Mouse (Mus musculus) forebrain, embryonic 10.5 days (tissue): ENCODE measurements around the gene Sycn. TPM values are rescaled to one million over a fixed set of nuclear protein-coding genes. Genes with fewer than 3 reads are reported as not detected.
"Not testable (repeated sequence)": the region's sequence is repeated elsewhere in the genome, so short reads cannot be mapped to it uniquely, and the experiment has no call there.

Experiments
- DNase-seq: peaks from one replicate; pipeline ENCODE4 v3.0.0-alpha.2; 2017; ENCODE audit warnings: low spot score; ENCODE audit errors: extremely low spot score
- H3K27ac ChIP-seq: fragments of 300-500 bp; sonication (generic); 2 replicates; pipeline ENCODE4 v1.5.1; 2016; ENCODE audit warnings: mild to moderate bottlenecking
- H3K27me3 ChIP-seq: fragments of 300-500 bp; sonication (generic); 2 replicates; pipeline ENCODE4 v1.6.1; 2016; ENCODE audit warnings: mild to moderate bottlenecking; ENCODE audit not compliant: poor library complexity, severe bottlenecking
- H3K36me3 ChIP-seq: fragments of 300-500 bp; sonication (generic); replicated peaks from 2 replicates; pipeline ENCODE4 v1.6.1; 2016; ENCODE audit warnings: mild to moderate bottlenecking, moderate library complexity
- H3K4me1 ChIP-seq: fragments of 300-500 bp; sonication (generic); 2 replicates; pipeline ENCODE4 v1.6.1; 2016
- H3K4me3 ChIP-seq: fragments of 300-500 bp; sonication (generic); 2 replicates; pipeline ENCODE4 v1.5.1; 2016; ENCODE audit warnings: mild to moderate bottlenecking, moderate library complexity
- H3K9me3 ChIP-seq: fragments of 300-500 bp; sonication (generic); 2 replicates; pipeline ENCODE4 v1.6.1; 2016; ENCODE audit warnings: mild to moderate bottlenecking, moderate library complexity
- WGBS: fragments of 180-500 bp; shearing (Covaris S2); methylation state at CpG from one replicate; pipeline ENCODE4 v1.1.7; 2016; 5-methylcytosine and 5-hydroxymethylcytosine counted together
- polyA plus RNA-seq: library from polyadenylated mRNA; unstranded; fragments of >200 nt; fragmentation: Nextera tagmentation; extraction: Ambion mirVana; gene quantifications from 2 replicates; pipeline ENCODE4 v1.2.1, GENCODE M21; 2016

Sycn gene
- polyA plus RNA-seq, result not detected in 2 replicates

DNA sequence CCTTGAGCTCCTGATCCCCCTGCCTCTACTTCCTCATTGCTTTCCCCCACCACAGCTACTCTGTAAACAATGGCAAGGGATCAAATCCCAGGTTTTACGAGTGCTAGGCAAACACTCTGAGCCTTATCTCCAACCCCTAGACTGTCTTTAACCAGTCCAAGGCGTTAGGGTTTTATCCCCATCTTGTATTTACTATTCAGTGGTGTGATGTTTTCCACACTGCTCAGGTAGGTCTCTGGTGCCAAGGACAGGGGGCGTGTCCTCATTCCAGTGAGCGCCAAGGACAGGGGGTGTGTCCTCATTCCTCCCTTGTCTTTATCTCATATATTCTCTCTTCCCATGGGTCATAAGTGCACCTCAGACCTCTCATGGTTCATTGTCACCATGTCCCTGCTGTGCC, at the start of gene Sycn:
Gene Sycn, plus strand, starts transcription at position 360 of the 400 bp plus-strand sequence.
- 79% methylated on average over 4 of the region's 4 CpGs for WGBS
- Histone ChIP-seq H3K9me3 (no peaks in the 10 kb centered on the region), H3K4me1 (peaks cover 20% of the 10 kb centered on the region), H3K4me3 (no peak within 1 kb of the TSS), H3K27ac (no peak within 1 kb of the TSS), H3K36me3 (no peaks in the 10 kb centered on the region), H3K27me3 (peaks cover 28% of the 10 kb centered on the region)
- no peak for DNase-seq

GRCm38 (mm10) chr7:28490903-28491302, 49.8 kb upstream of the Sycn start:
- H3K36me3 ChIP-seq, result no peaks in the 10 kb centered on the region
- DNase-seq, result no peak
- H3K4me1 ChIP-seq, result peaks cover 17% of the 10 kb centered on the region
- WGBS, result 29% methylated on average over 14 of the region's 14 CpGs
- H3K9me3 ChIP-seq, result no peaks in the 10 kb centered on the region
- H3K27ac ChIP-seq, result no peak overlapping the region
- H3K27me3 ChIP-seq, result peaks cover 31% of the 10 kb centered on the region
- H3K4me3 ChIP-seq, result peak overlapping the region; percentile 21; the same call in 1 of the 2 replicates

GRCm38 (mm10) chr7:28492310-28492709, 48.4 kb upstream of the Sycn start:
- H3K27me3 ChIP-seq, result peaks cover 21% of the 10 kb centered on the region
- H3K9me3 ChIP-seq, result no peaks in the 10 kb centered on the region; the same call in 1 of the 2 replicates
- H3K36me3 ChIP-seq, result no peaks in the 10 kb centered on the region
- WGBS, result 84% methylated on average over 8 of the region's 8 CpGs
- no peak for DNase-seq
- H3K4me1 ChIP-seq, result peaks cover 17% of the 10 kb centered on the region
- H3K27ac ChIP-seq, result no peak overlapping the region
- H3K4me3 ChIP-seq, result no peak overlapping the region

GRCm38 (mm10) chr7:28495426-28495825, 45.3 kb upstream of the Sycn start:
- WGBS, result 83% methylated on average over 11 of the region's 11 CpGs
- H3K36me3 ChIP-seq, result no peaks in the 10 kb centered on the region
- H3K27ac ChIP-seq, result no peak overlapping the region
- H3K4me3 ChIP-seq, result no peak overlapping the region
- no peak for DNase-seq
- peaks cover 2% of the 10 kb centered on the region; the same call in 1 of the 2 replicates for H3K9me3 ChIP-seq
- peaks cover 5% of the 10 kb centered on the region for H3K4me1 ChIP-seq
- no peaks in the 10 kb centered on the region for H3K27me3 ChIP-seq

- Histone ChIP-seq H3K4me1 (no peaks in the 10 kb centered on the region), H3K4me3 (no peak overlapping the region), H3K36me3 (no peaks in the 10 kb centered on the region), H3K9me3 (peaks cover 10% of the 10 kb centered on the region; the same call in 1 of the 2 replicates), H3K27me3 (no peaks in the 10 kb centered on the region), H3K27ac (no peak overlapping the region)
- DNase-seq, result no peak
- WGBS, result 10% methylated on average over 5 of the region's 5 CpGs
Observed at GRCm38 (mm10) chr7:28505585-28505984, 35.1 kb upstream of the Sycn start.

DNA sequence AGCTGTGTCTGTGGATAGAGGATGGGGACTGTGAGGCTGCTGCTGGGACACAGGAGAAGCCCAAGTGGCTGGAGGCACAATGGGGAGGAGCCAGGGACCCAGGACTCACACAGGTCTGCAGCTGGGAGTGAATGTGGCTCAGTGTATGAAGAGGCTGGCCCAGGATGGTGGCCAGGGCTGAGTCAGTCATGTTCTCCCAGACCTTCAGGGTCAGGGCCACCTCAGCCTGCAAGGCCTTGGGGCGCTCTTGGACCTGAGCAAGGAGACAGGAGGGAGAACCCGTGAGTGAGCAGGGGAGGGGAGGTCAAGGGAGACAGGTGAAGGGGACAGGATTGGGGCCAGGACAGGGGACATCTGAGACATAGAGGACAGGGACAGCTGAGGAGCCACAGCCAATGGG, 31.6 kb upstream of the Sycn start:
- H3K4me3 ChIP-seq, DNase-seq, H3K9me3 ChIP-seq, H3K4me1 ChIP-seq, H3K27ac ChIP-seq, H3K36me3 ChIP-seq, H3K27me3 ChIP-seq: not testable (repeated sequence)
- WGBS, result 70% methylated on average over 2 of the region's 2 CpGs

GRCm38 (mm10) chr7:28510405-28510974, 30.2 kb upstream of the Sycn start, which contains the start of gene Ifnl2:
TSS of gene Ifnl2 (minus strand) at chr7:28510455.
- not testable (repeated sequence) for H3K27me3 ChIP-seq, DNase-seq, H3K36me3 ChIP-seq, H3K4me1 ChIP-seq, H3K4me3 ChIP-seq, H3K9me3 ChIP-seq, H3K27ac ChIP-seq
- 74% methylated on average over 8 of the region's 8 CpGs for WGBS

- Histone ChIP-seq H3K36me3 (no peaks in the 10 kb centered on the region), H3K9me3 (peaks cover 4% of the 10 kb centered on the region; the same call in 1 of the 2 replicates), H3K27me3 (no peaks in the 10 kb centered on the region), H3K27ac (no peak overlapping the region), H3K4me1 (no peaks in the 10 kb centered on the region), H3K4me3 (no peak overlapping the region)
- 73% methylated on average over 8 of the region's 8 CpGs for WGBS
- no peak for DNase-seq
Observed at GRCm38 (mm10) chr7:28511441-28511840, 29.2 kb upstream of the Sycn start.

DNA sequence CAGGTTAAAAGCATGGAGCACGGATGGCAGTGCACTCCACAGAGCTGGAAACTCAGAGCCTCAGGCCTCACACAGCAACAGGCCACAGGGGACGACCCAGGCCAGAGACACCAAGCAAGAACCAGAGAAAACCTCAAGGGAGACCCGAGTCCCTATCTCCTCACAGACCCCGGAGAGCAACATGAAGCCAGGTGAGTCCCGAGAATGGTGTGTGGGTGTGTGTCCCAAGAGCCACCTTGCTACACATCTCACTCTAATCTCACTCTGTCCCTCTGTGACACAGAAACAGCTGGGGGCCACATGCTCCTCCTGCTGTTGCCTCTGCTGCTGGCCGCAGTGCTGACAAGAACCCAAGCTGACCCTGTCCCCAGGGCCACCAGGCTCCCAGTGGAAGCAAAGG, 18.1 kb upstream of the Sycn start, which contains the start of gene Ifnl3:
Gene Ifnl3, plus strand, starts transcription at position 301 of the 400 bp plus-strand sequence.
- not testable (repeated sequence) for H3K9me3 ChIP-seq, H3K27me3 ChIP-seq, H3K4me3 ChIP-seq, H3K27ac ChIP-seq, DNase-seq, H3K36me3 ChIP-seq, H3K4me1 ChIP-seq
- WGBS, result 77% methylated on average over 5 of the region's 6 CpGs

GRCm38 (mm10) chr7:28527922-28528719, 12.6 kb upstream of the Sycn start:
- WGBS, result 7% methylated on average over 19 of the region's 19 CpGs
- peak overlapping the region; percentile 5; the same call in 1 of the 2 replicates for H3K4me3 ChIP-seq
- peak; percentile 79 for DNase-seq
- peaks cover 10% of the 10 kb centered on the region; the same call in 1 of the 2 replicates for H3K4me1 ChIP-seq
- peaks cover 4% of the 10 kb centered on the region; the same call in 1 of the 2 replicates for H3K27me3 ChIP-seq
- H3K36me3 ChIP-seq, result no peaks in the 10 kb centered on the region
- no peaks in the 10 kb centered on the region for H3K9me3 ChIP-seq
- H3K27ac ChIP-seq, result no peak overlapping the region

GRCm38 (mm10) chr7:28532005-28532404, 8.7 kb upstream of the Sycn start:
- Histone ChIP-seq H3K4me3 (no peak overlapping the region), H3K9me3 (no peaks in the 10 kb centered on the region), H3K36me3 (no peaks in the 10 kb centered on the region), H3K27ac (no peak overlapping the region), H3K27me3 (peaks cover 4% of the 10 kb centered on the region; the same call in 1 of the 2 replicates), H3K4me1 (peaks cover 10% of the 10 kb centered on the region; the same call in 1 of the 2 replicates)
- 78% methylated on average over 8 of the region's 8 CpGs for WGBS
- DNase-seq, result no peak

- not testable (repeated sequence) for H3K36me3 ChIP-seq, H3K4me1 ChIP-seq, H3K4me3 ChIP-seq, H3K27ac ChIP-seq, H3K9me3 ChIP-seq, DNase-seq
- peaks cover 12% of the 10 kb centered on the region for H3K27me3 ChIP-seq
- WGBS, result 92% methylated on average over 6 of the region's 6 CpGs
Observed at GRCm38 (mm10) chr7:28538886-28539285, 1.8 kb upstream of the Sycn start.

GRCm38 (mm10) chr7:28544051-28544601, 3.4 kb downstream of the Sycn start:
- 4% methylated on average over 27 of the region's 27 CpGs for WGBS
- no peaks in the 10 kb centered on the region for H3K36me3 ChIP-seq
- peak overlapping the region; percentile 50 for H3K4me3 ChIP-seq
- H3K4me1 ChIP-seq, result peaks cover 40% of the 10 kb centered on the region
- peaks cover 56% of the 10 kb centered on the region for H3K27me3 ChIP-seq
- H3K27ac ChIP-seq, result peak overlapping the region; percentile 51
- no peaks in the 10 kb centered on the region for H3K9me3 ChIP-seq
- peak; percentile 46 for DNase-seq
